Mouse (Mus musculus) kidney, postnatal 25 days (tissue): ENCODE data around the gene Tm6sf2.
A peak's percentile ranks its signal among the peaks of the same experiment; 100 is the strongest.

ENCODE experiments used
- DNase-seq, 2 experiments: peaks; one replicate each; pipeline ENCODE4 v3.0.0; 2021; ENCODE audit warnings: mixed read lengths in 2 of 2

Gene Tm6sf2

GRCm38 (mm10) chr8:70089296-70089960 is 16.7 kb downstream of the Tm6sf2 start:
- no peak for DNase-seq

- no peak for DNase-seq
Measured at GRCm38 (mm10) chr8:70092786-70093185, 20.1 kb downstream of the Tm6sf2 start.

- no peak for DNase-seq
Measured at GRCm38 (mm10) chr8:70099276-70099675, 26.6 kb downstream of the Tm6sf2 start.

GRCm38 (mm10) chr8:70100241-70100640 is 27.5 kb downstream of the Tm6sf2 start:
- no peak for DNase-seq

DNA sequence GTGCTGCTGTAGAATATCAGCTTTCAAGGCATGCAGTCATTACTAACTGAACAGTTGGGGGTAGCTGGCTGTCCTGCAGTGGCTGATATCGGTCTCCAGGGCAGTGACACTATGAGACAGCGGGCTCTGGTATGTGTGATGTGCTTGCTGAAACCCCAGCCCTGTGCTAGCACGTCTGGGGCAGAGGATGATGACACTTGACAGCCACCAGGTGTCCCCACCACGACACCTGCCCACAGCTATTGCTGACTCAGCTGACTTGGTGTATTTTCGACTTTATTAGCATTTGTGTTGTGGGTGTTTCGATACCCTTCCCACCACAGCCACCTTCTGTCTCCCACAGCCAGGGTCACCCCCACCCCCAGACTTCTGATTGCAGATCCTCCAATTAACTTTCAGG is 31.8 kb downstream of the Tm6sf2 start:
- peak; percentile 40 to 67 for DNase-seq

DNA sequence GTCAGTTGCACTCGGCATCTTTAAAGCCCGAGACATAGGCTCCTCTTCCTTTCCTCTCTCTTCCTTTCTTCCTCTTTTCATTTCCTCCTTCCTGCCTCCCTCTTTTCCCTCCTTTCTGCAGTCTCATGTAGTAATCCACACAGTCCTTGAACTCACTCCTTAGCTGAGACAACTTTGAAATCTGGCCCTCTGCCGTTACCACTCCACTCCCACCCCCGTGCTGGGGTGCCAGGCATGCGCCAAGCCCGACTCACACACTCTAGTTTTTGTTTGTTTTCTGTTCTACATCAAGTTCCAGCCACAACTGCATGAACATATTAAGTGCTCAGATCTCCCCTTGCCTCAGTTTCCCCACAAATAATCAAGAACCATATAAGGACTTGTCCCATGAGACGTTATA is 32.2 kb downstream of the Tm6sf2 start:
- DNase-seq, result no peak

- DNase-seq, result no peak
Measured at GRCm38 (mm10) chr8:70110451-70110850, 37.7 kb downstream of the Tm6sf2 start.

GRCm38 (mm10) chr8:70111192-70111795 is 38.6 kb downstream of the Tm6sf2 start:
- no peak for DNase-seq

GRCm38 (mm10) chr8:70112401-70113016 is 39.8 kb downstream of the Tm6sf2 start:
- no peak for DNase-seq

DNA sequence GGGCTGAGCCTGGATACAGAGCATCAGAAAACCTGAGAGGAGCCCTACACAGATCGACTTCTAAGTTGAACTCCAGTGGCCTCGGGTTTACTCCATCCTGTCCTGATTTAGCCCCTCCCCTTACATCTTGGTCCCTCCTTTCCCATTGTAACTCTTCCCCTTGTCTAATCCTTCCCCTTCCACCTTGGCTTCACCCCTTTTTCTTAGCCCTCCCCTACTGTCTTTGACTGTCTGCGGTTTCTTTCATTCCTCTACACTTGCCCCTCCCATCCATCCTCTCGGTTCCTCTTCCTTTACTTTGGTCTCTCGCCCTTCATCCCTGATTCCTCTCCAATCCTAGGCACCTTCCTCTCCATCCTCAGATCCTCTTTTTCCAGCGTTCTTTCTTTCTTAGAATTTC is 41.8 kb downstream of the Tm6sf2 start:
- DNase-seq, result no peak

DNA sequence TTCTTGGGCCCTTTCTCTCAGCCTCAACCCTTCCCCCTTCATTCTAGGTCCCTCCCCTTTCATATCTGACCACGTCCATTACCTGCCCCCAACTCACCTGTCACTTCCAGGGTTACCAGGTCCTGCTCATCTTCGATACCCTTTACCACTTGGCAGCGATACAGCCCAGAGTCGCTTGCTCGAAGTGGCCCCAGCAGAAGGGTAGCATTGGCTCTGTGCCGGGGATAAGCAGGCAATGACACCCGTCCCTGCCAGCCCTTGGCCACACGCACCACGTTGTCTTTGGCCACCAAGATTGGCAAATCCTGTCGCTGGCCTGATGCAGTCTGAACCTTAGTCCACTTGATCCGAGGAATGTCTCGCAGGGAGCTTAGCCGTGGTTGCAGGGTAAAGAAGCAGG is 42.2 kb downstream of the Tm6sf2 start:
- DNase-seq, result no peak

DNA sequence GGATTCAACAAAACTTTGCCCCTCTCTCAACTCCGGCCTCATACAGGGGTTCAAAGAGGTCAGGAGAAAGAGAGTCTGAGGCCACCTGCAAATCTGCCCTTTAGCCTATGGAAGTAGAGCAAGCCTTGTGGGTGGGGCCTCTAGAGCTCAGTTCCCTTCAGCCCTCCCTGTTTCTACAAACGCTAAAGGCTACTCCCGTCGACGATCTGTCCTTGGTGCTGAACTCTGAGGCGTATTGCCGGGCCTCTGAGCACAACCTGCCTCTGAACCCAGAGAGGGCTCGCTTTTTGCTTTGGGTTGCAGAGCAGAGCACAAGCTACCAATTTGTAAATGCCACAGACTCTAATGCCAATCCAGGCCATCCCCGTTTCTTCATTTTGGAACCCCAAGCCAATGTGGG is 44.9 kb downstream of the Tm6sf2 start:
- DNase-seq, result peak in 1 of 2 experiments; percentile 40

- DNase-seq, result no peak
Measured at GRCm38 (mm10) chr8:70118726-70119700, 46.3 kb downstream of the Tm6sf2 start.

GRCm38 (mm10) chr8:70120667-70121066 is 47.9 kb downstream of the Tm6sf2 start, which contains the start of gene Ncan:
TSS of gene Ncan (minus strand) at chr8:70120873.
- peak; percentile 74 to 82 for DNase-seq

- DNase-seq, result no peak
Measured at GRCm38 (mm10) chr8:70122863-70123262, 50.1 kb downstream of the Tm6sf2 start.

DNA sequence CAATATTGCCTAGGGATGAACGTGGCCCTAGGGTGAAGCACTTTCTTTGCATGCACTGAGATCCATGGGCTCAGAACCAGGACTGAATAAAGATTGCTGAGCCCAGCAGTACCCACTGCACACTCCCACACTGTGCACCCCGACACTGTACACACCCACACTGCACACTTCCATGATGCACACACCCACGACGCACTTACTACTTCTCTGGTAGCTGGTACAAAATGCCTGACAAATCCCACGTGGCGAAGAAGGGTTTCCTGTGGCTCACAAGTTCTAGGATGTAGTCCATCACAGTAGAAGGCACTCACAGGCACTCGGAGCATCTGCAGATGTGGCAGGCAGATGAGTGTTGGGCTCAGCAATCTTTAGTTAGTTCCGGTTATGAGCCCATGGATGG is 52.3 kb downstream of the Tm6sf2 start:
- DNase-seq, result no peak

- peak; percentile 52 to 60 for DNase-seq
Measured at GRCm38 (mm10) chr8:70128435-70128834, 55.7 kb downstream of the Tm6sf2 start.

DNA sequence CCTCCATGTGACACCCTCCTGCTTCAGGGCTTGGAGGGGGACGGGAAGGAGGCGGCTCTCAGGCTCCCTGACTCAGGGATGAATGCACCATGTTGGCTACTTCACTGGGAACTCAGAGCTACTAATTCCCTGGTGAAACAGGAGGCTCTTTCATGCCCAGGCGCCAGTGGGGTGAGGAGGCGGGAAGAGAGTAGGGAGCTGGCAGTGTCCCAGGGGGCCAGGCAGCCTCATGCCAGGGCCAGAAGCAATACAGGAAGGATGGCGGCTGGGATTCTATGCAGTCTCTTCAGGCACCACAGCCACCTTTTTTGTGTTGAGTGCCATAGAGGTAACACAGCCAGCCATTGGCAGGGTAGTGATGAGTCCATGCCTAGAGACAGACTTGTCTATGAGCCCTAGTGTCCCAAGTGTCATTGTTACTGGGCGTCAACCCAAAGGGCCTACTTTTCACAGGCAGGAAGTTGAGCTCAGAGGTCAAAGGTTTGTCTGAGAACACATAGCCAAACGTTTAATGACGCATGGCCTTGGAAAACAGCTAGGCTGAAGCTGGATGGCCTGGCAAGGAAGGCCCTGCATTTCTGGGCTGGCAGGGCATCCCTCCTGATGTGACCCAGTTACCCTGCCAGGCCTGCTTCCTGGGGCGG is 56.7 kb downstream of the Tm6sf2 start:
- DNase-seq, result peak; percentile 19 to 59
